Mouse (Mus musculus) heart, postnatal 0 days (tissue): Measurements from ENCODE around the gene Mbtps2.

ENCODE experiments used
- CTCF ChIP-seq: IDR thresholded peaks from 2 replicates; pipeline ENCODE4 v1.5.1; 2016; ENCODE audit warnings: antibody characterized with exemption, control low read depth, low read depth
- EP300 ChIP-seq: IDR thresholded peaks from 2 replicates; pipeline ENCODE4 v1.6.1; 2016; ENCODE audit warnings: antibody characterized with exemption, low read depth

- TF ChIP-seq CTCF (no peak), EP300 (no peak)
Measured at GRCm38 (mm10) chrX:157587001-157587400, 11.5 kb downstream of the Mbtps2 start.
